Mouse (Mus musculus): Measurements from ENCODE around the gene Six2.

Six2 gene

GRCm38 (mm10) chr17:85661521-85661920, 26.6 kb downstream of the Six2 start:
- DNase-seq (ENCODE audit: low spot score), result no peak

DNA sequence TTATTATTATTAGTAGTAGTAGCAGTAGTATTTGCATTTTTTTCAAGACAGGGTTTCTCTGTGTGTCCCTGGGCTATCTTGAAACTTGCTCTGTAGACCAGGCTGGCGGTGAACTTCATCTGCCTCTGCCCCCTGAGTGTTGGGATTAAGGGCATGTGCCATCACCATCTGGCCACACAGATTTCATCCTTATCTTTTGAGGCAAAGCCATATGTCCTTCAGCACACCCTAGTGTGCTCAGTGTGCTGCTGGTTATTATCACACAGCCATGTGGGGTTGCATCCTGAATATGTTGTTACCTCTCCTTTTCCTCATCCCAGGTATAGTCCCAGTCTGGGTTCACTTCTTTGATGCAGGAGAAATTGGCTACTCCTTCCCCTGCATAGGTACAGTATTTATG, 28.1 kb downstream of the Six2 start:
- DNase-seq (ENCODE audit: low spot score), result no peak

DNA sequence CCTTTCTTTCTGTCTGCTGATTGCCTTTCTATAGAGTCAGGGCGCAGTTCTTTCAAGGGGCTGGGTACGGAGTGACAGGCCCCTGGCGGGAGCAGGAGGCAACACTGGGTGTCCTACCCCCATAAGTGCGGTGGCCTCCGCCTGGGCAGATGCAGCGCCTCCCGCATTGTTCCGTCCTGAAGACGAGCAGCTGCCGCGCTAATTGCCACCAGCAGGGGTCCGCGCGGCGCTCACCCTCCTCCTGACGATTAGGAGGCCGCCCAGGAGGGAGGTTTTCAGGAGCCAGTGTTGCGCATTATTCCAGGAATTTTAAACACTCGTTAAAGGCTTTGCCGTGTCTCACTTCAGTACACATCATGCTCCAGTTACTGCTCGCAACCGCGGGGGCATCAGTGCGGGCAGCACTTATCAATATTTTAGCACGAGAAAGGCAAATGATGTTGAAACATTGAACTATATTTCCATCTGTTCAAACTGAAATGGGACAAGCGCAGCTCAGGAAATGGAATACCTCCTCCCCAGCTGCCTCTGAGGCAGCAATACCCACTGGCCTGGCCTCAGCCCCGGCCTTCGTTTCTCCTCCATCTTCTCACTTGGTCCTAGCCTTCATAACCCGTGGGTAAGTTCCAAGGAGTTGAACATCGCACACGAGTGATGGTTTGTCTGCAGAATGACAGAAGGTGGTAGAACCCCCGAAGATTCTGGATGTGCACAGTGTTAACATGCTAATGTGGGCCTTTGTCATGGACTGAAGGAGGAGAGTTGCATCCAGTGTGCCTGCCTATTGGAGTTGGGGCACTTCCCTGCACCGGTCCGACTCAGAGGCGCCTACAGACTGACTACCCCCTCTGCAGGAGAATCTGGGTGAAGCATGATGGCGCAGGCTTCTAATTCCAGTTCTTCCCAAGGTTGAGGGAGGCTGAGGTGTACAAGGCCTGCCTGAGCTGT, 42.1 kb downstream of the Six2 start:
- DNase-seq (ENCODE audit: low spot score), result no peak

- DNase-seq (ENCODE audit: low spot score), result no peak
Observed at GRCm38 (mm10) chr17:85645312-85645711, 42.8 kb downstream of the Six2 start.

DNA sequence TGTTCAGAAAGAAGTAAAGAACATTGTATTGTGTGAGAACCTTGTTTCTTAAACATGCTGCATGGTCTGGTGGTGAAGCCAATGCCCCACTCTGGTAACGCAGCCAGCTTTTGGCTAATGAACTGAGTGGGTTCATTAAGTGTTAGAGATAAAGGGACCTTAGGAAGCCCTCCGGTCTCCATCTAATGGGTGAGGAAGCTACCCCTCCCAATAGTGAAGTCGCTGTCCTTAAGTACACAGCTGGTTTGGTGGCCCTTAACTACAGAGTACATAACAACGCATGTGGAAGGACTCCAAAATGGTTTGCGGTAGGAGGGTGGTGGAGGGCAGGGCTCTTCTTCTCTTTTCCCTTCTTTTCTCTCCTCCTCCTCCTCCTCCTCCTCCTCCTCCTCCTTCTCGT, 50.2 kb downstream of the Six2 start:
- DNase-seq (ENCODE audit: low spot score), result no peak

All from adipocyte (in vitro differentiated cells).